Mouse (Mus musculus): ENCODE measurements around the gene Phldb1.

- no peak for TF ChIP-seq POLR2A (IDR thresholded peaks at IDR 0.05; ENCODE audit: low read depth, low read length)
- no peak for TF ChIP-seq CTCF (conservative IDR thresholded peaks at IDR 0.05; ENCODE audit: insufficient read depth, insufficient read length, low read depth, low read length)
These were observed 25.9 kb upstream of the Phldb1 start for GRCm38 (mm10) chr9:44760873-44761272.

Measured in kidney, adult 2 months (tissue).